Mouse (Mus musculus) layer of hippocampus, postnatal 10 days (tissue): ENCODE measurements around the gene Bod1l. TPM values are rescaled to one million over a fixed set of nuclear protein-coding genes. Genes with fewer than 3 reads are reported as not detected.

ENCODE experiments used
- DNase-seq, 2 experiments: peaks; one replicate each; pipeline ENCODE4 v3.0.0; 2021; ENCODE audit warnings: low spot score in 2 of 2
- microRNA-seq, 2 experiments: library from miRNA; unstranded; fragments of <30 nt; microRNA quantifications; one replicate each; pipeline ENCODE4 v1.2.0; 2021
- total RNA-seq, 2 experiments: library from RNA; stranded (reverse); gene quantifications; 2 replicates each; pipeline ENCODE4 v1.2.3; 2021

Gene Bod1l
- total RNA-seq, 2 experiments from 2014 or later: 32.8 to 34.9 TPM

- no peak for DNase-seq
Measured at GRCm38 (mm10) chr5:41760831-41761508, 83.1 kb downstream of the Bod1l start.

DNA sequence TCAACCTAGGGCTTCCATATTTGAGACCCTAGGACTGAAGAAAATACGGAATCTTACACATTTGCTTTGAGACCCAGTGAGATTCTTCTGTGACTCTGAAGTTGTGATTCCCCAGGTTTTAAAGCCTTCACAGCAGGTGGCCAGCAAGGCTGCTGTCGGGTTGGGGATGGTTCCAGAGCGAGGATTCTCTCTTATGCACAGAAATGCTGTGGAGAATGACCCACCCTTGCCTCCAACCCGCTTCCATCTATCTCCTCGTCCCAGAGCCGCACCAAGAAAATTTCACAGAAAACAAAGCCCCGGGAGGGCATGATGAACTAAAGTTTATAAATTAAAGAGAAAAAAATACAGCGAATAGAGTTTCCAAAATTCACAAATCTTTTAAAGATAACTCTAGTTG, 84.0 kb downstream of the Bod1l start:
- no peak for DNase-seq

- DNase-seq: no peak
Measured at GRCm38 (mm10) chr5:41758671-41759639, 85.2 kb downstream of the Bod1l start.

DNA sequence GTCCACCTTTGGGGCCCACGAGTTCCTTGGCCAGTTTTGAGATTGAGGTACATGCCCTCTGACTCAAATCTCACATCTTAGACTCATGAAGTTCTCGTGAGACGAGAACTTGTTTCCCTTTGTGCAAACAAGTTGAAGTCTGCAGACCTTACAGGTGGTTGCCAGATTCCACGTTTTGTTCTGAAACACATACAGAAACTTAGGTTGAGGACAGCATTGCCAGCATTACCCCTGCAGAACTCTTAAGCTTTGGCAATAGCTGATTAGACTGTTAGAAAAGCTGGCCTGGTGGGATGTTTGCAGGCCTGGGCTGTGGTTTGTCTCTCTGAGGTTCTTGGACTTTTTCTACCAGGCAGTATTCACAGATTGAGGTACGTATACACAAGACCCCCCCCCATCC, 86.8 kb downstream of the Bod1l start:
- no peak for DNase-seq

GRCm38 (mm10) chr5:41756396-41756795, 87.7 kb downstream of the Bod1l start:
- no peak for DNase-seq

DNA sequence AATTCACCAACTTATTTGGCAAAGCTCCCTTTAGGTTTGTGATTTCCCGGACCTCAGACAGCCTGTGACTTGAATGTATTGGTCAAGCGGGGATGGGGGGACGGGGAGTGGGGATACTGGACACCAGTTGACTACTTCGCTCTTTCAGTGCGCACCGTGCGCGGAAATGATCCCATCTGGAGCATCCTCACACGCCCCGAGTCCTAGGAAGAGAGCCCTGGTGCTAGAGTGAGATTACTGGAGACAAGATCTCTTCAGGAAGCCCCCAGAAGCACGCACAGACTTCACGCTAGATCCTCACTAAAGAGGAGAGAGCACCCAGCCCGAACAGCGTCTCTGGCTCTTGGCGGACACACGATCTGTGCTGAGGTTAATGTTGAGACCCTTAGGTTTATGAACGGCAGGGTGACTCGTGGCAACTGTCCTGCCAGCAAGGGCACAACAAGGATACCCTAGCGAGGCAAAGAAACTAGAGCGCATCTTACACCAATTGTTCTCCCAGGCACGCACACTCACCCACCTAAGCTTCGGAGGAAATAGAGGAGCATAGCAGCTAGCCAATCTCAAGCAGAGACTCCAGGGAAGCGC, 88.6 kb downstream of the Bod1l start:
- no peak for DNase-seq

DNA sequence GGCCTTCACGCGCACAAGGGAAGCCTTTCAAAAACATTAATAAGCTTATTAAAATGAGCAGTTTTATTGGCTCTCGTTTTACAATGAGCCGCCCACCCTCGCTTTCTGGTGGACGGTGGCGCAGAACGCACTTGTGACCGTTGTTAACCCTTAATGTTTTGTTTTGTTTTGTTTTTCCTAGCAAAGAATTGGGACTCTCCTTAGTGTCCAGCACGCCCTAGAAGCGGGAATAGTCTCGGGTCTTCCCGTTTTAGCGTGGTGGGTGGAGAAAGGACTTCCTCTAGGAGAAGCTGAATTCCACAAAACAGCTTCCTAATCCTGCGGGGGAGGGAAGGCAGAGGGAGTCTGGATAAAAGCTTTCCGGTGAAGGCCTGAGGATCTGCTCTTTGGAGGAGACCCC, 89.3 kb downstream of the Bod1l start:
- DNase-seq: no peak

- no peak for DNase-seq
Measured at GRCm38 (mm10) chr5:41754226-41754775, 89.8 kb downstream of the Bod1l start.

DNA sequence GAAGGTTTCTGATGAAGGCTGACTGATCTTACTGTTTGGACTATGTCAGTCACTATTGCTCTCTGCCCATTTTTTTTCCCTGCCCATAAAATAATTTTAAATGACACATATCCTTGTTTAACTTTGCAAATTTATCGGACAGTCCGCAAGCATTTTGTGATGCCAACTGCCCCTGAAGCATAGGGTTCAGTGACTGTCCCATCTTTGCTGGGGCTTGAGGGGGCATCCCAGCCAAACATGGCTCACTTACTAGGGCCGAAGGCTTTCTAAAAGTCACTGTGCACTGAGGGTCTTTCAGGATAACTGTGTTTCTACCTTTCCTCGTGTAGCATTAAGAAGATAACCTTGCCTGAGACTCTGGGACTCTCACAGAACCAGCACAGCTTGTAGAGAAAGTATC, 91.4 kb downstream of the Bod1l start:
- DNase-seq: no peak

DNA sequence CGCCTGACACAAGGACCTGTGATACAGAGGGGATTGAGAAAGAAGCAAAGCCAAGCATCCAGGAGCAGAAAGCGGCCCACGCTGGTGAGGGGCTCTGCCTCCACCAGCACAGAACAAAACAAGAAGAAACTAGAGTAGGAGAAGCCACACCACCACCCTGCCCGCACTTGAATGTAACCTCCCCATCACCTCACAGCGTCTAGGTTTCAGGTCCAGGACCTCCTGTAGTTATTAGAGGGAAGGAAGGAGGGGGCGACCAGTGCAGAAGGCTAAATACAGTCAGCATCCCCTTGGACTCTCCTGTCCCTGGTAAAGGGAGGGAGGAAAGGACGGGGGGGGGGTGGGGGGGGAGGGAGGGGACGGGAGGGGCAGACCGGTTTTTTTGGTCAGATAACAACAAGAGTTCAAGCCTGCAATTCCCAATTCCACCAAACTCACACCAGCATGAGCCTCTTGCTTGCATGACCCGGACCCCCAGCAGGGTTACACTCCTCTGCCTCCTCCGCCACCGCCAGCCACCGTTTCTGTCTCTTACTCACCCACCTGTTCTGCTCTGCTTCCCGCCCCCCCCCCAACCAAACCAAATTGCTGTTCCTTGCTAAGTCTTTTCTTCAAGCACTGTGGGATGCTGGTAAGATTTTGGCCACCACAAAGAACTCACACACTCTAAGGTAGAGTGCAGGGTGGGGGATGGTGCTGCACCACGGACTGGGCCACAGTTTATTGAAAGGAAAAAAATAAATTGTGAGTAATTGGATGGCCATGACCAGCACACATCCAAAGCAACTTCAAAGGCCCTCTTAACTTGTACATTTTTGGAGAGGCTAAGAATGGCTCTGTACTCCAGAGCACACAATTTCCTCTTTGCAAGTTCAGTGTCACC, 99.0 kb downstream of the Bod1l start:
- DNase-seq: no peak

DNA sequence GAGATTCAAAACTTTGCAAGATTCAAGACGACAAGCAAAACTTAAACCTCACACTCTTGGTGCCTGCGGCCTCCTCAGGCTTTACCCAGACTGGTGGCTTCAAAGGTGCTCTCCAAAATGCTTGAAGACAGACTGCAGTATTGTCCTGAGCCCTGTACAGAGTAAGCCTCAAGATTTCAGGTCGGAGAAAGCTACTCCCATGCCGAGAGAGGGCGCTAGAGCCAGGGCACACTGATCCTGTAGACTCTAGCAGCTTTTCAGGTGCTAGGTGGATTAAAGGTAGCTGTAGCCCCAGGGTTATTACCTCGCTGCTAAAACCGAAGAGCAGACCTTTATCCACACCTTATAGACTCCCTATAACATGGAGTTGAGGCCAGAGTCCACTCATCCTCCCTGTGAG, 99.9 kb downstream of the Bod1l start:
- no peak for DNase-seq

- DNase-seq: no peak
Measured at GRCm38 (mm10) chr5:41738817-41739216, 105.3 kb downstream of the Bod1l start.

Small RNA genes lying within 50 kb of the gene (microRNA-seq; reads per million reads assigned to microRNA genes)
- 0 reads per million in 2 experiments for gene Mir6414

Other genes starting within 250 kb of the Bod1l start
- gene Rab28, start 136.2 kb downstream of the Bod1l start, total RNA-seq: 10 to 100 TPM; 55.6 to 56.4 TPM
- not detected for gene Nkx3-2, start 79.8 kb downstream of the Bod1l start, total RNA-seq
- under 1 TPM in 1 of 2 experiments, not detected in 1; 0.14 TPM for gene Gm16223, start 223.6 kb upstream of the Bod1l start, total RNA-seq